10 mouse cellular contexts compared by ENCODE assay signal in genomic region chr4:108015067-108015765, GRCm38 (mm10). TPM values are rescaled to one million over a fixed set of nuclear protein-coding genes. Genes with fewer than 3 reads are reported as not detected.
A peak's percentile ranks its signal among the peaks of the same experiment; 100 is the strongest.
DNase-seq lines count a peak whose midpoint lies in the region; ATAC-seq and TF ChIP-seq lines count a peak whose summit lies in the region.
"Had no signal": no experiment of that assay in that cellular context is flagged by ENCODE, and none has a peak within 500 bp of the region (broad histone marks: within the 10 kb centered on the region; RNA-seq: fewer than 3 reads in every experiment).

No protein-coding gene starts in this region.

- TF ChIP-seq CTCF in left cerebral cortex, adult 2 months (IDR thresholded peaks at IDR 0.05): peak; percentile 18
- TF ChIP-seq CTCF in heart, postnatal 0 days (IDR thresholded peaks at IDR 0.05; ENCODE audit: low read depth): peak; percentile 56
- TF ChIP-seq CTCF in lung, embryonic 14.5 days (IDR thresholded peaks at IDR 0.05; ENCODE audit: low read depth): peak; percentile 30; the same call in 1 of the 2 replicates

- no peak overlapping the region for H3K4me3 ChIP-seq in left cerebral cortex, adult 2 months
- no peak overlapping the region for H3K4me3 ChIP-seq in heart, postnatal 0 days (ENCODE audit: low read depth, low read length)
- no peak overlapping the region for H3K4me3 ChIP-seq in lung, embryonic 14.5 days (ENCODE audit: low read depth, low read length)
- H3K4me3 ChIP-seq in embryonic facial prominence, embryonic 10.5 days: no peak overlapping the region
- H3K4me3 ChIP-seq in hindbrain, embryonic 12.5 days: no peak overlapping the region
- H3K4me3 ChIP-seq: neural tube, embryonic 12.5 days had no signal

- peak; percentile 90 for TF ChIP-seq EP300 in heart, postnatal 0 days (IDR thresholded peaks at IDR 0.05; ENCODE audit: low read depth)

- DNase-seq in left cerebral cortex, adult 2 months (ENCODE audit: extremely low spot score in 1 of 2, low spot score in 2 of 2): no peak
- DNase-seq in left cerebral cortex, postnatal 36 days (ENCODE audit: low spot score in 2 of 2): no peak
- DNase-seq in adrenal gland, postnatal 25 days: peak; percentile 72
- DNase-seq in heart, postnatal 0 days (ENCODE audit: low spot score): peak; percentile 78
- DNase-seq in lung, embryonic 14.5 days: peak; percentile 52
- DNase-seq in right cerebral cortex, postnatal 14 days: no peak
- no peak for DNase-seq in embryonic facial prominence, embryonic 10.5 days (ENCODE audit: low spot score)

- no peak overlapping the region for H3K9ac ChIP-seq in heart, postnatal 0 days (replicated peaks; ENCODE audit: low read depth, low read length)
- H3K9ac ChIP-seq in lung, embryonic 14.5 days: no peak overlapping the region
- no peak overlapping the region for H3K9ac ChIP-seq in hindbrain, embryonic 12.5 days
- H3K9ac ChIP-seq: neural tube, embryonic 12.5 days had no signal

- H3K36me3 ChIP-seq in heart, postnatal 0 days (replicated peaks; ENCODE audit: control insufficient read depth, insufficient read depth, low read length): no peaks in the 10 kb centered on the region
- H3K36me3 ChIP-seq in lung, embryonic 14.5 days (ENCODE audit: insufficient read depth): no peaks in the 10 kb centered on the region
- no peaks in the 10 kb centered on the region for H3K36me3 ChIP-seq in embryonic facial prominence, embryonic 10.5 days (replicated peaks)
- no peaks in the 10 kb centered on the region for H3K36me3 ChIP-seq in hindbrain, embryonic 12.5 days
- H3K36me3 ChIP-seq: neural tube, embryonic 12.5 days had no signal

- H3K9me3 ChIP-seq in heart, postnatal 0 days (replicated peaks; ENCODE audit: control insufficient read depth, low read length): 0 out of 2 replicates have a peak, but pooled peaks cover 2% of the 10 kb centered on the region
- H3K9me3 ChIP-seq in lung, embryonic 14.5 days (ENCODE audit: low read depth, low read length): no peaks in the 10 kb centered on the region
- no peaks in the 10 kb centered on the region for H3K9me3 ChIP-seq in embryonic facial prominence, embryonic 10.5 days
- no peaks in the 10 kb centered on the region for H3K9me3 ChIP-seq in hindbrain, embryonic 12.5 days (replicated peaks)
- H3K9me3 ChIP-seq: neural tube, embryonic 12.5 days had no signal

- H3K4me1 ChIP-seq in heart, postnatal 0 days (ENCODE audit: control insufficient read depth, insufficient read depth): peaks cover 15% of the 10 kb centered on the region
- H3K4me1 ChIP-seq in lung, embryonic 14.5 days (ENCODE audit: insufficient read depth): no peaks in the 10 kb centered on the region
- H3K4me1 ChIP-seq in embryonic facial prominence, embryonic 10.5 days: peaks cover 40% of the 10 kb centered on the region
- H3K4me1 ChIP-seq in hindbrain, embryonic 12.5 days: peaks cover 13% of the 10 kb centered on the region
- H3K4me1 ChIP-seq: neural tube, embryonic 12.5 days had no signal

- H3K27ac ChIP-seq in left cerebral cortex, adult 2 months: no peak overlapping the region
- peak overlapping the region; percentile 57; the same call in 1 of the 2 replicates for H3K27ac ChIP-seq in heart, postnatal 0 days (ENCODE audit: low read depth)
- H3K27ac ChIP-seq in lung, embryonic 14.5 days (ENCODE audit: low read depth): no peak overlapping the region
- no peak overlapping the region for H3K27ac ChIP-seq in embryonic facial prominence, embryonic 10.5 days (replicated peaks)
- H3K27ac ChIP-seq in hindbrain, embryonic 12.5 days: no peak overlapping the region
- H3K27ac ChIP-seq: neural tube, embryonic 12.5 days had no signal

- intact Hi-C loops in left cerebral cortex, adult 2 months (cut with DNase I): loop anchor here (5.0 kb wide), 1 partner anchor 78 kb away; no protein-coding TSS in a partner anchor
- intact Hi-C loops in left cerebral cortex, postnatal 36 days (cut with DNase I): no loop called here

- H3K27me3 ChIP-seq in heart, postnatal 0 days (ENCODE audit: control insufficient read depth, insufficient read depth, low read length): no peaks in the 10 kb centered on the region
- no peaks in the 10 kb centered on the region for H3K27me3 ChIP-seq in lung, embryonic 14.5 days (ENCODE audit: insufficient read depth, low read length)
- 0 out of 2 replicates have a peak, but pooled peaks cover 7% of the 10 kb centered on the region for H3K27me3 ChIP-seq in embryonic facial prominence, embryonic 10.5 days (replicated peaks; ENCODE audit: low read depth, poor library complexity, severe bottlenecking)
- no peaks in the 10 kb centered on the region for H3K27me3 ChIP-seq in hindbrain, embryonic 12.5 days
- H3K27me3 ChIP-seq: neural tube, embryonic 12.5 days had no signal

- no peak overlapping the region for H3K4me2 ChIP-seq in heart, postnatal 0 days (ENCODE audit: low read depth, low read length)
- no peak overlapping the region for H3K4me2 ChIP-seq in lung, embryonic 14.5 days
- H3K4me2 ChIP-seq in hindbrain, embryonic 12.5 days (replicated peaks): no peak overlapping the region
- H3K4me2 ChIP-seq: neural tube, embryonic 12.5 days had no signal

- 39% methylated on average over 14 of the region's 14 CpGs for whole genome bisulfite sequencing in heart, postnatal 0 days
- 62% methylated on average over 14 of the region's 14 CpGs for WGBS in lung, embryonic 14.5 days
- WGBS in embryonic facial prominence, embryonic 10.5 days: 64% methylated on average over 14 of the region's 14 CpGs
- 64% methylated on average over 14 of the region's 14 CpGs for WGBS in hindbrain, embryonic 12.5 days

- peak; percentile 90 for ATAC-seq in heart, postnatal 0 days (ENCODE audit: insufficient read depth, low read depth)
- peak; percentile 16; the same call in 1 of the 2 replicates for ATAC-seq in lung, embryonic 14.5 days (ENCODE audit: insufficient read depth)
- no peak for ATAC-seq in hindbrain, embryonic 12.5 days (ENCODE audit: low FRiP score)

RNA-seq across cellular contexts. Expression of gene Slc1a7, which starts 47.1 kb away (rescaled TPM):
- under 1 TPM; 0.43 to 0.94 TPM for total RNA-seq in left cerebral cortex, adult 2 months (2021)
- total RNA-seq in left cerebral cortex, postnatal 36 days (2021): under 1 TPM; 0.72 to 0.79 TPM
- total RNA-seq in adrenal gland, postnatal 25 days (2021): 0.58 TPM in 1 of 2 replicates, not detected in the other
- 0.65 TPM in 1 of 2 replicates, not detected in the other for total RNA-seq in heart, postnatal 0 days (2014; rRNA removed; ENCODE audit: low replicate concordance)
- polyA plus RNA-seq in heart, postnatal 0 days (2015; fragmentation: Nextera tagmentation; extraction: Ambion mirVana): 0.08 and 0.10 TPM in 2 replicates
- polyA plus RNA-seq in lung, embryonic 14.5 days (2014; fragmentation: Nextera tagmentation; extraction: Ambion mirVana): 0.05 and 0.09 TPM in 2 replicates
- not detected in 2 replicates for polyA plus RNA-seq in embryonic facial prominence, embryonic 10.5 days (2016; fragmentation: Nextera tagmentation; extraction: Ambion mirVana)
- 0.08 TPM in 1 of 2 replicates, not detected in the other for polyA plus RNA-seq in hindbrain, embryonic 12.5 days (2016; fragmentation: Nextera tagmentation; extraction: Ambion mirVana)
- polyA plus RNA-seq: heart, embryonic 14.5 days; neural tube, embryonic 12.5 days had no signal

Comparison
In these comparisons a context has a peak if more than half of its experiments do, and no peak if none do; other contexts are left out.
1. DNase-seq: peak in adrenal gland, postnatal 25 days (single experiment), heart, postnatal 0 days (single experiment) and lung, embryonic 14.5 days (single experiment); none in left cerebral cortex, adult 2 months (0 of 2), left cerebral cortex, postnatal 36 days (0 of 2), right cerebral cortex, postnatal 14 days (single experiment) and embryonic facial prominence, embryonic 10.5 days (single experiment).
2. Peak in every context shown above with its lines, with median percentiles within 50 percentile points of each other: CTCF ChIP-seq.